Mouse (Mus musculus) stomach, embryonic 15.5 days (tissue): ENCODE measurements at regions not wholly inside any gene's neighbourhood (a gene's known extent, or its start where the extent isn't known, plus 50 kb on each side); places are given as distances from the start of the nearest gene placed in this dataset.

Source experiments
- ATAC-seq: fragments of 200-750 bp; cut with Nextera tagmentation; 2 replicates; pipeline ENCODE4 v1.8.0; 2017; ENCODE audit warnings: low read depth, moderate number of reproducible peaks, moderate TSS enrichment; ENCODE audit not compliant: insufficient read depth, low FRiP score
- H3K27ac ChIP-seq: fragments of 300-500 bp; sonication (generic); 2 replicates; pipeline ENCODE4 v1.5.1; 2015; ENCODE audit warnings: mild to moderate bottlenecking, inconsistent platforms
- H3K27me3 ChIP-seq: fragments of 300-500 bp; sonication (generic); replicated peaks from 2 replicates; pipeline ENCODE4 v1.6.1; 2015; ENCODE audit warnings: inconsistent platforms
- H3K36me3 ChIP-seq: fragments of 300-500 bp; sonication (generic); 2 replicates; pipeline ENCODE4 v1.6.1; 2015; ENCODE audit warnings: inconsistent platforms
- H3K4me1 ChIP-seq: fragments of 300-500 bp; sonication (generic); 2 replicates; pipeline ENCODE4 v1.6.1; 2015; ENCODE audit warnings: inconsistent platforms
- H3K4me2 ChIP-seq: fragments of 300-500 bp; sonication (generic); 2 replicates; pipeline ENCODE4 v1.6.1; 2015; ENCODE audit warnings: mild to moderate bottlenecking, inconsistent platforms
- H3K4me3 ChIP-seq: fragments of 300-500 bp; sonication (generic); replicated peaks from 2 replicates; pipeline ENCODE4 v1.5.1; 2015; ENCODE audit warnings: inconsistent platforms
- H3K9ac ChIP-seq: fragments of 300-500 bp; sonication (generic); 2 replicates; pipeline ENCODE4 v1.6.1; 2015; ENCODE audit warnings: inconsistent platforms
- H3K9me3 ChIP-seq: fragments of 300-500 bp; sonication (generic); 2 replicates; pipeline ENCODE4 v1.6.1; 2016; ENCODE audit warnings: inconsistent platforms
- WGBS: fragments of 180-500 bp; shearing (Covaris S2); methylation state at CpG from one replicate; pipeline ENCODE4 v1.1.7; 2015; 5-methylcytosine and 5-hydroxymethylcytosine counted together

GRCm38 (mm10) chr7:37006921-37007320 is 309.0 kb downstream of the Tshz3 start:
- Histone ChIP-seq H3K9ac (no peak overlapping the region), H3K4me2 (no peak overlapping the region), H3K27ac (no peak overlapping the region), H3K9me3 (no peaks in the 10 kb centered on the region), H3K4me3 (no peak overlapping the region), H3K4me1 (no peaks in the 10 kb centered on the region), H3K27me3 (no peaks in the 10 kb centered on the region), H3K36me3 (no peaks in the 10 kb centered on the region)
- ATAC-seq = no peak
- 54% methylated on average over 10 of the region's 10 CpGs for WGBS

DNA sequence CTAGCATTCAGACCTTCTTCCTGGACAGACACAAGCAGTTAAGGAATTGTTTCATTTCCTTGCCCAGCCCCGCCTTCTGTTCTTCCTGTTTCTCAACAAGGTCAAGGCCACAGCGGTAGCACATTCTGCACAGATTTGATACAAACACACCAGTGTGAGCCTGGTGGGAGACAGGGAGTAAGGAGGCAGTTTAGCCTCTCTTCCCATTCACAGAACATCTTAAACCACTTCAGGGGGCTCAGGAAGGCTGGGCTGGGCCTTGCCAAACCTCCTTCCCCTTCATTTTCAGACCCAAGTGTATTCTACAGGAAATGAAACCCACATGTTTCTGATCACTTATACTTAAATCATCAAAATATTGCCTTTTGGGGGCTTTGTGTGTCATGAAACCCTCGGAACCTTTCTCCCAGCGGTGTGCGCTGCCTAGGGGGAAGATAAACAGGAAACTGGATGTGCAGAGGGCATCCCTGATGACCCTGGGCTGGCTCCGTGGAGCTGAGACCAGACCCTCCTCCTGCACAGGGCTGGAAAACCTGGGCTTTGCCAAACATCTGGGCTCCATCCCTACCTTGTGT is 313.3 kb downstream of the Tshz3 start:
- Histone ChIP-seq H3K36me3 (no peaks in the 10 kb centered on the region), H3K9me3 (no peaks in the 10 kb centered on the region), H3K27ac (0 out of 2 replicates have a peak overlapping the region, but pooled peaks have one; percentile 13), H3K4me1 (no peaks in the 10 kb centered on the region), H3K9ac (no peak overlapping the region), H3K4me3 (no peak overlapping the region), H3K27me3 (no peaks in the 10 kb centered on the region), H3K4me2 (no peak overlapping the region)
- no peak for ATAC-seq
- 43% methylated on average over 6 of the region's 6 CpGs for WGBS

GRCm38 (mm10) chr7:37020078-37020477 is 322.2 kb downstream of the Tshz3 start:
- Histone ChIP-seq H3K4me2 (no peak overlapping the region), H3K36me3 (no peaks in the 10 kb centered on the region), H3K4me3 (no peak overlapping the region), H3K27ac (no peak overlapping the region), H3K9me3 (no peaks in the 10 kb centered on the region), H3K27me3 (no peaks in the 10 kb centered on the region), H3K4me1 (no peaks in the 10 kb centered on the region), H3K9ac (no peak overlapping the region)
- 37% methylated on average over 3 of the region's 3 CpGs for WGBS
- ATAC-seq = peak; percentile 43; the same call in 1 of the 2 replicates

GRCm38 (mm10) chr7:37024501-37025025 is 326.6 kb downstream of the Tshz3 start:
- H3K27ac ChIP-seq = no peak overlapping the region
- no peak for ATAC-seq
- H3K4me2 ChIP-seq = no peak overlapping the region
- H3K36me3 ChIP-seq = no peaks in the 10 kb centered on the region
- H3K9me3 ChIP-seq = no peaks in the 10 kb centered on the region
- WGBS = 82% methylated on average over 7 of the region's 7 CpGs
- no peak overlapping the region for H3K4me3 ChIP-seq
- no peaks in the 10 kb centered on the region for H3K27me3 ChIP-seq
- H3K4me1 ChIP-seq = no peaks in the 10 kb centered on the region
- H3K9ac ChIP-seq = no peak overlapping the region

DNA sequence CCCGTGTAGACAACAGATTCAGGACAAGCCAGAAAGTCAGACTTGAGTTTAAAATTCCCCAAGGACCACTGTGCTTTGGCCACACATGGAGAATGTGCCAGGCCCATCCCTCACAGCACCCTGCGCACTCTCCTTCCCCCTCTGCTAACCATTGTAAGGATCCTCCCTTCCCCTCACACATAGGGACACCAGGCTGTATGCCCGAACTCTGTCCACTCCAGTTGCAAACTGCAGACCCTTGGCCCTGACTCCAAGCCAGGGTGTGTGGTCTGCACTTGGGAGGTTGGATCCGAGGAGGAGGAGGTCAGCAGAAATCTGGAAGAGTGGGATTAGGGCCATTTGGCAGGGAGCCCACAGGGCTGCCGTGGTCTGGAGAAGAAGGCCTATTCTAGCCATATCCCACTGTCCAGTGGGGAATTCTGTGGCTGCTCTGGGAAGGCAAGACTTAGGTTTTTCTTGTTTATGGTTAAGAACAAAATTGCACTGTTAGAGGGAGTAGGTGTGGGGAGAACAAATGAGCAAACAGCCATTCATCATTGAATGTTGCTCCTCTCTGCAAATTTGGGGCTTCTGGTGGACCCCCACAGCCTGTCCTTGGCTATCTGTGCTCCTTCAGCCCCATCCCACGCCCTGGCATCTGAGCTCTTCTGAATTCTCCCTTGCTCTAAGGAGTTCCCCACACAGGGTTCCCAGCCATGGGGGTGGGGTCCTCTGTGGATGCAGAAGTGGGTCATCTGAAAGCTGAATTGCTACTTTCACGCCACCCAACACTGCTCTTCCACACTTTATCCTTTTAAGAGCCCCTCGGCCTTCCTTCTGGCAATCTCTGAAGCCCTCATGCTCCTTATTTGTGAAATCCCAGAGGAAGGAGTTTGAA is 366.9 kb downstream of the Tshz3 start:
- no peaks in the 10 kb centered on the region for H3K36me3 ChIP-seq
- no peaks in the 10 kb centered on the region for H3K27me3 ChIP-seq
- H3K4me1 ChIP-seq = no peaks in the 10 kb centered on the region
- H3K27ac ChIP-seq = no peak overlapping the region
- peak; percentile 22; the same call in 1 of the 2 replicates for ATAC-seq
- H3K4me3 ChIP-seq = no peak overlapping the region
- 71% methylated on average over 8 of the region's 8 CpGs for WGBS
- no peak overlapping the region for H3K9ac ChIP-seq
- H3K9me3 ChIP-seq = no peaks in the 10 kb centered on the region
- no peak overlapping the region for H3K4me2 ChIP-seq

DNA sequence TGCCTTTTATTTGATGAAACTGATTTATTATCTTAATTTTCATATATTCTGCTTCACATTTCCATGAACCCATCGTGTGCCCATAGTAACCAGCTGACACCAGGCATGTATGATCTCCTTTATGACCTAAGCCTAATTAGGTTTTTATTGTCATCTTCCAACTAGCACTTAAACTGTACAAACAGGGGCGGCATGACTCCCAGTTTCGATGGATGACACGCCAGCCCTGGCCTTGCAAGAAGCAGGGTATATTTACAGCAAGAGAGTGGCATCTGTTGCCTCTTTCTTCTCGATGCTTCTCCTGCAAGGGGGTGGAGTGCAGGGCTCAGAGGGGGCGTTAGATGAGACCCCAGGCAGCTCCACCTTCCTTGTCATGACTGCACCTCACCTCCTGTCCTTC is 379.8 kb downstream of the Tshz3 start:
- H3K4me1 ChIP-seq = no peaks in the 10 kb centered on the region
- H3K27ac ChIP-seq = no peak overlapping the region
- H3K9me3 ChIP-seq = no peaks in the 10 kb centered on the region
- WGBS = 67% methylated on average over 6 of the region's 6 CpGs
- no peak overlapping the region for H3K4me2 ChIP-seq
- H3K4me3 ChIP-seq = no peak overlapping the region
- ATAC-seq = no peak
- no peaks in the 10 kb centered on the region for H3K27me3 ChIP-seq
- no peaks in the 10 kb centered on the region for H3K36me3 ChIP-seq
- H3K9ac ChIP-seq = no peak overlapping the region

DNA sequence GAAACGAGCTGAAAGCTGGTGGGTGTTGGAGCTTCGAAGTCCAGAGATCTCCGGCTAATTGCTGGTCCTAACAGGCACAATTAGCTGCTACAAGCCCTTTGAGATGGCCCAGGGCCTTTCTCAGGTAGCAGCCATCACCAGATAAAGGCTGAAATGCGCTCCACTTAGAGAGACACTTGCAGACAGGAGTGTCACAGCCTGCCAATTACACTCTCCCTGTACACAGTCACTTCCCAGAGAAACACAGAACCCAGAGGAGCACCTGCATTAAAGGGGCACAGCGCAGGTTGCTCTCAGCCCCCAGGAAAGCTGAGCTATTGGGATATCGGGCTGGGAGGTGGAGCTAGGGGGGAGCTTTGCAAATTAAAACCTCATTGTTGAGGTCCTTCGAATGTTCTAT is 380.2 kb downstream of the Tshz3 start:
- H3K9ac ChIP-seq = no peak overlapping the region
- no peaks in the 10 kb centered on the region for H3K4me1 ChIP-seq
- H3K27me3 ChIP-seq = no peaks in the 10 kb centered on the region
- no peak overlapping the region for H3K27ac ChIP-seq
- 71% methylated on average over 7 of the region's 7 CpGs for WGBS
- ATAC-seq = no peak
- H3K4me2 ChIP-seq = no peak overlapping the region
- no peaks in the 10 kb centered on the region for H3K9me3 ChIP-seq
- H3K36me3 ChIP-seq = no peaks in the 10 kb centered on the region
- H3K4me3 ChIP-seq = no peak overlapping the region

- Histone ChIP-seq H3K9me3 (no peaks in the 10 kb centered on the region), H3K4me3 (no peak overlapping the region), H3K36me3 (no peaks in the 10 kb centered on the region), H3K9ac (no peak overlapping the region), H3K4me1 (no peaks in the 10 kb centered on the region), H3K27me3 (no peaks in the 10 kb centered on the region), H3K27ac (no peak overlapping the region), H3K4me2 (no peak overlapping the region)
- 86% methylated on average over 3 of the region's 3 CpGs for WGBS
- ATAC-seq = no peak
These were observed 391.8 kb downstream of the Tshz3 start for GRCm38 (mm10) chr7:37089726-37090125.

DNA sequence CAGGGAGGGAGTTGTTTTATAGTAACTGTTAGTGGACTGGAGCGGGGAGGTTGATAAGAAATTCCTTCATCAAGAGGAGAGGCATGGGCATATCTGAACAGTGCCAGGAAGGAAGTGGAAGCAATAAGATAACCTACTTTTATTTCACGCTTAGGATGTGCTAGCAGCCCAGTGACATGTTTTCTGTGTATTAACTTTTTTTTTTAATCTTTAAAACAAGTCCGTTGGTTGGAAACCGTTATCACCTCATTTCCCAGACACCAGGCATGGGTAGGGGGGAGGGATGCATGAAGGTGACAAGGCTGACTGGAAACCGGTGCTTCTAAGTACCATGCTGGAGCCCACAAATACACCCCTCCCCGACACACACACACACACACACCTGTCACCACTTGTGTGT is 394.7 kb downstream of the Tshz3 start:
- H3K9ac ChIP-seq = no peak overlapping the region
- WGBS = 77% methylated on average over 6 of the region's 6 CpGs
- no peaks in the 10 kb centered on the region for H3K27me3 ChIP-seq
- no peak overlapping the region for H3K4me3 ChIP-seq
- H3K9me3 ChIP-seq = no peaks in the 10 kb centered on the region
- ATAC-seq = no peak
- no peak overlapping the region for H3K4me2 ChIP-seq
- no peak overlapping the region for H3K27ac ChIP-seq
- no peaks in the 10 kb centered on the region for H3K36me3 ChIP-seq
- H3K4me1 ChIP-seq = no peaks in the 10 kb centered on the region

GRCm38 (mm10) chr7:37093721-37094120 is 395.8 kb downstream of the Tshz3 start:
- no peak overlapping the region for H3K4me3 ChIP-seq
- H3K36me3 ChIP-seq = no peaks in the 10 kb centered on the region
- H3K4me2 ChIP-seq = no peak overlapping the region
- H3K27me3 ChIP-seq = no peaks in the 10 kb centered on the region
- WGBS = 81% methylated on average over 3 of the region's 3 CpGs
- no peak overlapping the region for H3K9ac ChIP-seq
- H3K27ac ChIP-seq = no peak overlapping the region
- no peaks in the 10 kb centered on the region for H3K9me3 ChIP-seq
- ATAC-seq = no peak
- no peaks in the 10 kb centered on the region for H3K4me1 ChIP-seq

DNA sequence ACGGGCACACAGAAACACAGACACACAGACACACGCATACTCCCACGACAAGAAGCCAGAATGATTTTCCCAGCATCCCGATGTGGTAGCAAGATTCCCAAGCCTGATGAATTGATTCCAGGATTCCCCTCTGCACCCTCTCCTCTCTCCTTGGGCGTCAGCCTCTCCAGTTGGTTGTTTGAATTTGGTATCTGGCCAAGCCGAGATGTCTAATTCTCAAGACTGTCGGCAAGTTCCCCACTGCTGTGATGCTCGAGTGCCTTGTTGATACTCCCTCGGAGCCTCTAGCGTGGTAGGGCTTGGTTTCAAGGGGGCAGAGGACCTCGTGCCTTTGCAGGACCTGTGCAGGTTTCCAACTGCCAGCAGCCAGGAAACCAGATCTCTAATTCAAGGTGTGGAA is 397.9 kb downstream of the Tshz3 start:
- Histone ChIP-seq H3K9ac (no peak overlapping the region), H3K27me3 (no peaks in the 10 kb centered on the region), H3K9me3 (no peaks in the 10 kb centered on the region), H3K4me3 (no peak overlapping the region), H3K4me1 (no peaks in the 10 kb centered on the region), H3K27ac (no peak overlapping the region), H3K36me3 (no peaks in the 10 kb centered on the region), H3K4me2 (no peak overlapping the region)
- ATAC-seq = no peak
- 73% methylated on average over 11 of the region's 11 CpGs for WGBS

GRCm38 (mm10) chr7:37096291-37096690 is 398.4 kb downstream of the Tshz3 start:
- no peaks in the 10 kb centered on the region for H3K36me3 ChIP-seq
- no peak for ATAC-seq
- WGBS = 73% methylated on average over 5 of the region's 5 CpGs

More at GRCm38 (mm10) chr7:37096291-37096690, 398.4 kb downstream of the Tshz3 start:
- Histone ChIP-seq H3K27me3 (no peaks in the 10 kb centered on the region), H3K4me2 (no peak overlapping the region), H3K9me3 (no peaks in the 10 kb centered on the region), H3K27ac (no peak overlapping the region), H3K4me3 (no peak overlapping the region), H3K9ac (no peak overlapping the region), H3K4me1 (no peaks in the 10 kb centered on the region)
